Mouse (Mus musculus) olfactory bulb, adult 2 months (tissue): ENCODE results near the gene Abhd14a. TPM values are rescaled to one million over a fixed set of nuclear protein-coding genes. Genes with fewer than 3 reads are reported as not detected.

Experiments
- H3K27ac ChIP-seq: fragments of 200-500 bp; 2 replicates; pipeline ENCODE4 v1.5.1; 2012; ENCODE audit warnings: low read depth, low read length; ENCODE audit not compliant: insufficient read depth
- H3K4me1 ChIP-seq: fragments of 200-500 bp; 2 replicates; pipeline ENCODE4 v1.6.1; 2012; ENCODE audit warnings: low read length; ENCODE audit not compliant: control insufficient read depth, insufficient read depth
- H3K4me3 ChIP-seq: fragments of 200-500 bp; 2 replicates; pipeline ENCODE4 v1.5.1; 2012; ENCODE audit warnings: mild to moderate bottlenecking, low read depth, low read length, moderate library complexity; ENCODE audit not compliant: insufficient read depth
- CTCF ChIP-seq: fragments of 200-500 bp; IDR thresholded peaks from 2 replicates; pipeline ENCODE4 v1.5.1; 2012; ENCODE audit warnings: low read depth, mild to moderate bottlenecking, low read length, moderate library complexity; ENCODE audit not compliant: insufficient read depth
- POLR2A ChIP-seq: fragments of 200-500 bp; IDR thresholded peaks from 2 replicates; pipeline ENCODE4 v1.6.1; 2012; ENCODE audit warnings: mild to moderate bottlenecking, low read depth, low read length, moderate library complexity; ENCODE audit not compliant: insufficient read depth
- WGBS: fragments of 180-500 bp; shearing (Covaris S2); methylation state at CpG from one replicate; pipeline ENCODE4 v1.1.7; 2018; 5-methylcytosine and 5-hydroxymethylcytosine counted together
- polyA plus RNA-seq: library from polyadenylated mRNA; stranded (reverse); fragments of >200 nt; gene quantifications from 2 replicates; pipeline ENCODE4 v1.2.4, GENCODE M21; 2012; ENCODE audit warnings: low replicate concordance; ENCODE audit not compliant: missing spikeins, insufficient read depth, insufficient read length

Gene Abhd14a
- polyA plus RNA-seq, 1 experiment, result not detected

DNA sequence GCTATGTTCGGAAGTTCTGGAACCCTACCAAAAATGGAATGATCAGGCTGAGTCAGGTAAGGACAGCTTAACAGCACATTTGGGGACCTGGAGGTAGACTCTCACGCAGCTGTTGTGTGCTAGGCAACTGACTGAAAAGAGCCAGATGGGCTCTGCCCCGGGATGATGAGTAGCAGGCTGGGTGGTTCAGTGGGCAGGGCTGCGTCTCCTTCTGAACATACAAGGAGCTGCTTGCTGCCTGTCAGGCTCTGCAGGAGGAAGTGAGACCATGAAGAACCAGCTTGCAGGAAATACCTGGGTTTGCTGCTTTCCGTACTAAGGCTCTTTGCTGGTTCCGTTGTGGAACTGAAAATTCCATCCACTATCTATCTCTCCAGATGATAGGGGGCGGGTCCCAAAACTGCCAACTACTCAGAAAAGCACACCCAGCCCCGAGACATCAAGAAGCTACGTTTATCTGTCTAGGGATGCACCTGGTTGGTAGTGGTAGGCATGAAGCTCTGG, 36.3 kb downstream of the Abhd14a start:
- H3K4me3 ChIP-seq, result no peak overlapping the region
- no peak overlapping the region for H3K27ac ChIP-seq
- H3K4me1 ChIP-seq, result peaks cover 21% of the 10 kb centered on the region
- TF ChIP-seq CTCF, result no peak
- no peak for TF ChIP-seq POLR2A
- WGBS, result 63% methylated on average over 9 of the region's 9 CpGs

DNA sequence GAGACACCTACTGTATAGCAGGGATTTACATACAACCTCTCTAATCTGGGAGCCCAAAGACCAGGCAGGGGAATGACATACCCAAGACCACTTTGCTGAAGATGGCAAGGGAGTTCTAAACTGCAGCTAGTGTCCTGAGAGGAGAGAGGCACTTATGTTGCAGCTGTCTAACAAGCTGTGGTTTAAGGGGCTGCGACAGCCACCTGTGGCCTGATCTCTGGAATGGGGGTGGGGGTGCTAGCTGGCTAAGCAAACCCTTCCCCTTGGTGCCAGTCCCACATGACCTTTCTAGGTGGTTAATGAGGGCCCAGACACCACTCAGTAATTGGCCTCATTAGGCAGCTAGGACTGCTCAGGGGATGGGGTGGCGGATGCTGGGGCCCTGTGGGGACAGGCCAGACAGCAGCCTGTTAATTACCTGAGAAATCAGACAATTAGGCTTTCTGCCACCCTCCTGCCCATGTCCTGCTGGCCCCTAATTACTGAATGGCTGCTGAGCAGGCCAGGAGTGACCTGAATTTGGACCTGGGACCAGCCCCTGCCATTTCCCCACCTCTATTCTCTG, 37.3 kb downstream of the Abhd14a start:
- H3K4me1 ChIP-seq, result peaks cover 27% of the 10 kb centered on the region
- no peak overlapping the region for H3K4me3 ChIP-seq
- TF ChIP-seq POLR2A (no peak), CTCF (no peak)
- H3K27ac ChIP-seq, result no peak overlapping the region
- WGBS, result 84% methylated on average over 2 of the region's 2 CpGs

DNA sequence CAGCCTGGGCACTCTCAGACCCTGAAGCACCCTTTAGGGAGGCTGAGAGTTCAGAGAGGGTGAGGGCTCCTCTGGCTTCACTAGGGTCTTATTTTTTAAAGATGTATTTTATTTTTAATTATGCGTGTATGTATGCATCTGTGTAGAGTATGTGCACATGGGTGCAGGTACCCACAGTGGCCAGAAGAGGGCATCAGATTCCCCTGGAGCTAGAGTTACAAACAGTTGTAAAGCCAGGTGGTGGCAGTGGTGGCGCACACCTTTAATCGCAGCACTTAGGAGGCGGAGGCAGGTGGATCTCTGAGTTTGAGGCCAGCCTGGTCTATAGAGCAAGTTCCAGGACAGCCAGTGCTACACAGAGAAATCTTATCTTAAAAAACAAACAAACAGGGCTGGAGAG, 38.4 kb downstream of the Abhd14a start:
- H3K27ac ChIP-seq, result no peak overlapping the region
- peaks cover 27% of the 10 kb centered on the region for H3K4me1 ChIP-seq
- H3K4me3 ChIP-seq, result no peak overlapping the region
- 100% methylated on average over 4 of the region's 4 CpGs for WGBS
- TF ChIP-seq POLR2A (no peak), CTCF (no peak)

DNA sequence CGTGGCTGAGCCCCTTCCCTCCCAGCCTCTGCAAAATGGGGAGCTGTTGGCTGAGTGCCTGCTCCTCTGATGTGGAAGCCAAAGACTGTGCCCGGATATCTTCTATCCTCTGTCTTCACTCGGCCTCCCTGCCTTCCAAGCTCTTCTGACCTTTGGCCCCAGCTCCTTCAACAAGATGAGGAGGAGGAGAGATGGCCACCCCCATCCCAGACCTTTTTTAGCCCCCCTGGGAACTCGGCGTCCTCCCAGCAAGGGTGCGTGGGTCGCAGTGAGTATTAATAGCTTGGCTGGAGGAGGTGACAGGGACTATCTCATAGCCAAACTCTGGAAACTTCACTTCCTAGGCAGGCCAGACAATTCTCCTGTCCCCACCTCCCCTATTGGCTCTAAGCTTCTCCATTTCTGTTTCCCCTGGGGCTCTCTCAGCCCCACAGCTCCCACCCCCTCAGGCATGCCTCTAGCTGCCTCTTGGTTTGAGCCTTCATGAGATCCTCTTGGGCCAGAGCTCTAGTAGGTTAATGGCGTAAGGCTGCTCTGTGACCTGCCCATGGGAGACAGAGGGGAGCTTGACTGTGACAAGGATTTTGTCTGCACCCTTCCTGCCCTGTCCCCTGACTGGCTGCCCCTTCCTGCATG, 40.9 kb downstream of the Abhd14a start:
- no peak for TF ChIP-seq POLR2A
- no peak for TF ChIP-seq CTCF
- H3K4me3 ChIP-seq, result no peak overlapping the region
- 42% methylated on average over 8 of the region's 8 CpGs for WGBS
- peaks cover 46% of the 10 kb centered on the region for H3K4me1 ChIP-seq
- H3K27ac ChIP-seq, result peak overlapping the region; percentile 64

DNA sequence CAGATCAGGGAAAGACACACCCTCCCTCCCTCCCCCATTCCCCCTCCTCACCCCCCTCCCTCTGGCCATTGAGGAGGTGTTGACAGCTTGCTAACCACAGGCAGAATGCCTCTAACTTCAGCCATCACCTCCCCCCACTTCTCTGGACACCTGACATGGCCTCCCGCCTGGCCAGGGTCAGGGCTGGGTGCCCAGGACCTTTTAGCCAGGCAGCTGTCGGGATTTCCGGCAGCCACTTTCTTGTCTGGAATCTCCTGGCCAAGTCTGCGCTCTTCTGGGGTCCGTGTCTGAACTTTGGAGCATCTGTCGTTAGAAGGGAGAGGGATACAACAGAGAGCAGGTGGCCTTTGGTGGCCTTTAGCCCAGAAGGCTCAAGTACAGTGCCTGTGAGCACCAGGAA, 42.2 kb downstream of the Abhd14a start:
- no peak for TF ChIP-seq CTCF
- TF ChIP-seq POLR2A, result no peak
- WGBS, result 62% methylated on average over 6 of the region's 6 CpGs
- Histone ChIP-seq H3K27ac (no peak overlapping the region), H3K4me1 (peaks cover 50% of the 10 kb centered on the region), H3K4me3 (no peak overlapping the region)

DNA sequence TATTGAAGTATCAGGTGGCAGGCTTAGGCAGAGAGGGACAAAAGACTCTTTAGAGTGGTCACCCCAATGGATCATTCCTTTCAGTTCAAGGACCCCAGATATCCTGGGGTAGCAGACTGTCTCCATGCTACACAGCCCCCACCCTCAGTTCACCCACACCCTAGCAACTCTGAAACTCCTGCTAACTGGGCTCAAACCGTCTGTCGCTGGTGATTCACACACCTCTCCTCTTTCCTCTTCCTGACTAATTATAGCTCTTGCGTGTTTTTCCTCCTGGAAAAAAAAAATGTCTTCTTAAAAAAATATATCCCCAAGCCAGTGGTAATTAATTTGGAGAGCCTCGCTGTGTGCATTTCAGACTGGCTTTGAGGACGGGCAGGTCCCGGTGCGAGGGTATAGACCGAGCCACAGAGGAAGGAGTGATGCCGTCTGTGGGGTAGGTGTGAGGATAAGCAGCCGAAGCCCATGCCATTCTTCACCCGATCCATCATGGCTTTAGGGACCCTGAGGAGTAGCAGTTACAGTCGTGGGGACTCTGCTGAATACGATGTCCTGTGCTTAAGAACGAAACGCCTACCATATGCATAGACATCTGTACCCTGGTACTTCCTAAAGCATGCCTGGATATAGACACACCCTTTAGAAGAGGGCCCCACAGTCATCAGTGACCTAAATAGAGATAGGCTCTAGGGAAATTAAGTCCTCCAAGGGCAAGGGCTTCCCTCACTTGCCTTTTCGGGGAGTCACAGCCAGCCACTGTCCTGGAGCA, 44.7 kb downstream of the Abhd14a start:
- Histone ChIP-seq H3K4me3 (no peak overlapping the region), H3K4me1 (peaks cover 50% of the 10 kb centered on the region), H3K27ac (peak overlapping the region; percentile 71)
- 51% methylated on average over 16 of the region's 16 CpGs for WGBS
- TF ChIP-seq POLR2A, result no peak
- TF ChIP-seq CTCF, result no peak

DNA sequence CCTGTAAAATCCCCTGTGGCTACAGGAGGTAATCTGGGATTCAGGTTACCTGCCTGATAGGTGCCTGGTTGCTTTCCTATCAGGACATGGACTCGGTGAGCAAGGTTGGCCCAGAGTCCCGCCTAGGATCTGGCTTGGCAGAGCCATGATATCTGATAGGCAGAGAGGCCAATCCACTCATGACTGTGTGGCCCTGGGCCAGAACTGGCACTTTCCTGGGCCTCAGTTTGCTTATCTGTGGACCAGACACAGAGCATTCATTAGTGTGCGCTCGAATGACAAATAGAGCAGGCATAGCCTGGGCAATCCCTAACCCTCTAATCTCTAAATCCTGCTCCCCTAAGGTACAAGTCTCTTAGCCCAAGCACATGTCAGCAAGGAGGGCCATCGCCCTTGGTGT, 45.3 kb downstream of the Abhd14a start:
- Histone ChIP-seq H3K4me1 (peaks cover 48% of the 10 kb centered on the region), H3K27ac (peak overlapping the region; percentile 32), H3K4me3 (no peak overlapping the region)
- TF ChIP-seq CTCF, result no peak
- TF ChIP-seq POLR2A, result no peak
- WGBS, result 85% methylated on average over 5 of the region's 5 CpGs

DNA sequence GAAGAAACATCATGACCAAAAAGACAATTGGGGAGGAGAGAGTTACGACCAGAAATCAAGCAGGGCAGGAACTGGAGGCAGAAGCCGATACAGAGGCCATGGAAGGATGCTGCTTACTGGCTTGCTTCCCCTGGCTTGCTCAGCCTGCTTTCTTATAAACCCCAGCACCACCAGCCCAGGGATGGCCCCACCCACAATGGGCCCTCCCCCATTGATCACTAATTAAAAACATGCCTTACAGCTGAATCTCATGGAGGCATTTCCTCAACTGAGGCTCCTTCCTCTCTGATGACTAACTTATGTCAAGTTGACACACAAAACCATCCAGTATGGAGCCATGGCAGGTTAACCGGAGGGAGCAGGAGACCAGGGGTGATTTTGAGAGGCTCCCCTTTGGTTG, 47.7 kb downstream of the Abhd14a start:
- Histone ChIP-seq H3K4me1 (peaks cover 35% of the 10 kb centered on the region), H3K27ac (no peak overlapping the region), H3K4me3 (no peak overlapping the region)
- WGBS, result 96% methylated on average over 3 of the region's 3 CpGs
- TF ChIP-seq POLR2A (no peak), CTCF (no peak)
